10 mouse cellular contexts compared by ENCODE assay signal in genomic region chr15:79281389-79281788, GRCm38 (mm10). TPM values are rescaled to one million over a fixed set of nuclear protein-coding genes. Genes with fewer than 3 reads are reported as not detected.
DNase-seq lines count a peak whose midpoint lies in the region.
"Had no signal": no experiment of that assay in that cellular context is flagged by ENCODE, and none has a peak within 500 bp of the region (broad histone marks: within the 10 kb centered on the region; RNA-seq: fewer than 3 reads in every experiment).

No protein-coding gene starts in this region.

- DNase-seq in spleen, postnatal 36 days (ENCODE audit: low spot score in 2 of 2), result peak; percentile 23 to 24
- no peak for DNase-seq in spleen, adult 18-20 months
- peak; percentile 78 for DNase-seq in induced T-regulatory cell, adult 2 months (ENCODE audit: low read depth)
- peak; percentile 73 to 82 for DNase-seq in lung, postnatal 4 days
- no peak for DNase-seq in right cerebral cortex, postnatal 10 days (ENCODE audit: low spot score in 2 of 2)
- DNase-seq in kidney, adult 18-20 months, result no peak
- no peak for DNase-seq in frontal cortex, postnatal 25 days (ENCODE audit: low spot score in 2 of 2)
- no peak for DNase-seq in adrenal gland, postnatal 25 days
- DNase-seq: adrenal gland, adult 2 months; left cerebral cortex, postnatal 4 days had no signal

RNA-seq across cellular contexts. Expression of gene Baiap2l2, which starts 3.9 kb away (rescaled TPM):
- not detected in 2 replicates for total RNA-seq in adrenal gland, postnatal 25 days (2021)

RNA-seq across cellular contexts. Expression of gene Slc16a8, which starts 26.8 kb away (rescaled TPM):
- total RNA-seq in adrenal gland, postnatal 25 days (2021), result not detected in 2 replicates
- total RNA-seq: adrenal gland, adult 2 months; left cerebral cortex, postnatal 4 days had no signal

RNA-seq across cellular contexts. Expression of gene Pla2g6, which starts 46.8 kb away (rescaled TPM):
- total RNA-seq in adrenal gland, postnatal 25 days (2021), result 28.4 and 31.9 TPM in 2 replicates

RNA-seq across cellular contexts. Expression of gene Gm49486, which starts 52.2 kb away (rescaled TPM):
- not detected in 2 replicates for total RNA-seq in adrenal gland, postnatal 25 days (2021)
- total RNA-seq: adrenal gland, adult 2 months had no signal

RNA-seq across cellular contexts. Expression of gene Pick1, which starts 52.4 kb away (rescaled TPM):
- 20.8 and 26.1 TPM in 2 replicates for total RNA-seq in adrenal gland, postnatal 25 days (2021)

Comparison
In these comparisons a context has a peak if more than half of its experiments do, and no peak if none do; other contexts are left out.
1. DNase-seq: peak in spleen, postnatal 36 days (2 of 2), induced T-regulatory cell, adult 2 months (single experiment) and lung, postnatal 4 days (2 of 2); none in spleen, adult 18-20 months (0 of 2), right cerebral cortex, postnatal 10 days (0 of 2), kidney, adult 18-20 months (single experiment), frontal cortex, postnatal 25 days (0 of 2) and adrenal gland, postnatal 25 days (single experiment).